Mouse (Mus musculus) ES-Bruce4 (cell line): ENCODE data around the gene Vasn. TPM values are rescaled to one million over a fixed set of nuclear protein-coding genes. Genes with fewer than 3 reads are reported as not detected.
"Not testable (repeated sequence)": the region's sequence is repeated elsewhere in the genome, so short reads cannot be mapped to it uniquely, and the experiment has no call there.

Source experiments
- H3K27ac ChIP-seq: 2 replicates; pipeline ENCODE4 v1.5.1; 2012; ENCODE audit warnings: low read length, inconsistent platforms; ENCODE audit not compliant: insufficient read depth
- H3K27me3 ChIP-seq: 2 replicates; pipeline ENCODE4 v1.6.1; 2012; ENCODE audit warnings: mild to moderate bottlenecking, low read length, inconsistent platforms; ENCODE audit not compliant: control insufficient read depth, poor library complexity, insufficient read depth, severe bottlenecking
- H3K36me3 ChIP-seq: 2 replicates; pipeline ENCODE4 v1.6.1; 2012; ENCODE audit warnings: inconsistent platforms, mild to moderate bottlenecking, low read length, moderate library complexity; ENCODE audit not compliant: control insufficient read depth, poor library complexity, insufficient read depth, severe bottlenecking
- H3K4me1 ChIP-seq: one replicate; pipeline ENCODE4 v1.8.1; 2011; ENCODE audit warnings: low read length; ENCODE audit not compliant: control insufficient read depth, insufficient read depth
- H3K4me3 ChIP-seq: 2 replicates; pipeline ENCODE4 v1.5.1; 2011; ENCODE audit warnings: low read depth, mild to moderate bottlenecking, low read length
- H3K9ac ChIP-seq: 2 replicates; pipeline ENCODE4 v1.6.1; 2012; ENCODE audit warnings: low read depth, mild to moderate bottlenecking, inconsistent platforms; ENCODE audit not compliant: poor library complexity, severe bottlenecking
- H3K9me3 ChIP-seq: replicated peaks from 2 replicates; pipeline ENCODE4 v1.6.1; 2012; ENCODE audit warnings: mild to moderate bottlenecking, low read length, inconsistent platforms; ENCODE audit not compliant: control insufficient read depth, poor library complexity, insufficient read depth, severe bottlenecking
- CTCF ChIP-seq: IDR thresholded peaks from one replicate; pipeline ENCODE4 v1.8.1; 2011; ENCODE audit warnings: low read depth, low read length
- EP300 ChIP-seq: IDR thresholded peaks from 2 replicates; pipeline ENCODE4 v1.6.1; 2011; ENCODE audit warnings: low read depth, low read length; ENCODE audit not compliant: insufficient read depth
- POLR2A ChIP-seq: IDR thresholded peaks from one replicate; pipeline ENCODE4 v1.8.1; 2011; ENCODE audit warnings: low read length; ENCODE audit not compliant: insufficient read depth
- polyA plus RNA-seq: library from polyadenylated mRNA; stranded (reverse); fragments of >200 nt; gene quantifications from 2 replicates; pipeline ENCODE4 v1.2.4, GENCODE M21; 2011; ENCODE audit warnings: low read depth; ENCODE audit not compliant: missing spikeins, insufficient read depth, insufficient read length

The Vasn gene
- polyA plus RNA-seq, 1 experiment = 6.2 TPM

- Histone ChIP-seq H3K4me3 (peak overlapping the region; percentile 82), H3K9me3 (no peaks in the 10 kb centered on the region), H3K4me1 (no peaks in the 10 kb centered on the region), H3K36me3 (peaks cover 13% of the 10 kb centered on the region), H3K27me3 (no peaks in the 10 kb centered on the region), H3K27ac (peak overlapping the region; percentile 81), H3K9ac (peak overlapping the region; percentile 78)
- TF ChIP-seq CTCF (no peak), EP300 (no peak), POLR2A (no peak)
Observed at GRCm38 (mm10) chr16:4683581-4684456, 44.1 kb downstream of the Vasn start.

GRCm38 (mm10) chr16:4684457-4684791 is 44.7 kb downstream of the Vasn start:
- no peak overlapping the region for H3K27ac ChIP-seq
- peak overlapping the region; percentile 78 for H3K9ac ChIP-seq
- TF ChIP-seq POLR2A = no peak
- no peak for TF ChIP-seq CTCF

GRCm38 (mm10) chr16:4689371-4689770 is 49.6 kb downstream of the Vasn start:
- H3K27me3 ChIP-seq, H3K9me3 ChIP-seq, H3K9ac ChIP-seq, H3K4me1 ChIP-seq, H3K27ac ChIP-seq, H3K4me3 ChIP-seq: not testable (repeated sequence)
- H3K36me3 ChIP-seq = peaks cover 61% of the 10 kb centered on the region

More at GRCm38 (mm10) chr16:4684457-4684791, 44.7 kb downstream of the Vasn start:
- Histone ChIP-seq H3K4me1 (no peaks in the 10 kb centered on the region), H3K27me3 (no peaks in the 10 kb centered on the region), H3K9me3 (no peaks in the 10 kb centered on the region), H3K36me3 (peaks cover 19% of the 10 kb centered on the region), H3K4me3 (peak overlapping the region; percentile 82)

Other genes with a start within 250 kb of the Vasn start
- gene Adcy9, start 219.4 kb upstream of the Vasn start, polyA plus RNA-seq = 1.8 and 1.9 TPM in 2 replicates
- 30.0 and 33.6 TPM in 2 replicates for gene Srl, start 98.1 kb upstream of the Vasn start, polyA plus RNA-seq
- 19.3 and 21.2 TPM in 2 replicates for gene Tfap4, start 80.1 kb upstream of the Vasn start, polyA plus RNA-seq
- gene Glis2, start 45.2 kb upstream of the Vasn start, polyA plus RNA-seq = 31.2 and 34.8 TPM in 2 replicates
- gene Pam16, start 15.0 kb upstream of the Vasn start, polyA plus RNA-seq = 34.8 and 39.5 TPM in 2 replicates
- gene Dnaja3, start within 50 bp of the Vasn start, polyA plus RNA-seq = 55.8 and 55.9 TPM in 2 replicates
- 31.2 and 36.1 TPM in 2 replicates for gene Coro7, start 39.8 kb downstream of the Vasn start, polyA plus RNA-seq
- 15.6 and 15.7 TPM in 2 replicates for gene Nmral1, start 79.4 kb downstream of the Vasn start, polyA plus RNA-seq
- gene Hmox2, start 86.4 kb downstream of the Vasn start, polyA plus RNA-seq = 38.0 and 44.4 TPM in 2 replicates
- 46.5 and 50.5 TPM in 2 replicates for gene Cdip1, start 150.4 kb downstream of the Vasn start, polyA plus RNA-seq
- gene 4930562C15Rik, start 195.5 kb downstream of the Vasn start, polyA plus RNA-seq = not detected in 2 replicates
- 31.1 and 32.7 TPM in 2 replicates for gene Ubald1, start 240.4 kb downstream of the Vasn start, polyA plus RNA-seq
- gene Mgrn1, start 246.3 kb downstream of the Vasn start, polyA plus RNA-seq = 46.6 and 47.8 TPM in 2 replicates